Mouse (Mus musculus): ENCODE results near the gene Coq7. TPM values are rescaled to one million over a fixed set of nuclear protein-coding genes. Genes with fewer than 3 reads are reported as not detected.

Coq7 gene
- polyA plus RNA-seq, 1 experiment from 2014 or later, result 131 TPM

GRCm38 (mm10) chr7:118526967-118527366 is 6.2 kb downstream of the Coq7 start:
- WGBS, result 92% methylated on average over 4 of the region's 4 CpGs
- H3K27me3 ChIP-seq (ENCODE audit: low read depth, poor library complexity, severe bottlenecking), result no peaks in the 10 kb centered on the region
- no peaks in the 10 kb centered on the region for H3K9me3 ChIP-seq (replicated peaks)
- H3K36me3 ChIP-seq, result peaks cover 59% of the 10 kb centered on the region
- no peak for DNase-seq (ENCODE audit: low spot score)
- no peak overlapping the region for H3K4me3 ChIP-seq
- H3K27ac ChIP-seq, result no peak overlapping the region
- no peaks in the 10 kb centered on the region; the same call in 1 of the 2 replicates for H3K4me1 ChIP-seq

- Histone ChIP-seq H3K27me3 (ENCODE audit: low read depth, poor library complexity, severe bottlenecking) (no peaks in the 10 kb centered on the region), H3K4me1 (peaks cover 11% of the 10 kb centered on the region; the same call in 1 of the 2 replicates), H3K27ac (no peak overlapping the region), H3K36me3 (peaks cover 38% of the 10 kb centered on the region), H3K9me3 (replicated peaks) (no peaks in the 10 kb centered on the region), H3K4me3 (no peak overlapping the region)
- DNase-seq (ENCODE audit: low spot score), result no peak
- 82% methylated on average over 5 of the region's 5 CpGs for WGBS
Observed at GRCm38 (mm10) chr7:118522077-118522476, 11.1 kb downstream of the Coq7 start.

DNA sequence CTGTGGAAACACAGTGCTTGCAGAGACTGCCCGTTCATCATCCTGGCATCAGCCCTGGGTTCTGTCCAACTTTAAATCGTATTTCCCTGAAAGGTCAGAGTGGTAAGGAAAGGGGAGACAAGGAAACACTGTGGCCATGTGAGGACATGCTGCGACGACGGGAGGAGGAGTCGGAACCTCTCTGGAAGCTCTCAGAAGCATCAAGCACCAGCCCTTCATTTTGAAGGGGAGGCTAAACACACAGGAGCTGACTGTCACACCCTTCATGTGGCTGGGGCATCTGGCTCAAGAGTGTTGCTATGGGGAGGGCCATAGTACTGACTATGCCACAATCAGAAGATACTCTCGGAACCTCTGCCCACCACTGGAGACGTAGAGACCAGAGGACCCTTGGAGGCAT is 13.5 kb downstream of the Coq7 start:
- 86% methylated on average over 8 of the region's 8 CpGs for WGBS

GRCm38 (mm10) chr7:118518687-118519086 is 14.5 kb downstream of the Coq7 start:
- 2% methylated on average over 18 of the region's 18 CpGs for WGBS
- 0 out of 2 replicates have a peak, but pooled peaks cover 8% of the 10 kb centered on the region for H3K36me3 ChIP-seq
- no peaks in the 10 kb centered on the region for H3K27me3 ChIP-seq (ENCODE audit: low read depth, poor library complexity, severe bottlenecking)
- no peak overlapping the region for H3K4me3 ChIP-seq
- peaks cover 11% of the 10 kb centered on the region; the same call in 1 of the 2 replicates for H3K4me1 ChIP-seq
- H3K9me3 ChIP-seq (replicated peaks), result no peaks in the 10 kb centered on the region
- DNase-seq (ENCODE audit: low spot score), result peak; percentile 90
- peak overlapping the region; percentile 56 for H3K27ac ChIP-seq

More for the DNA sequence above, 13.5 kb downstream of the Coq7 start:
- no peak for DNase-seq (ENCODE audit: low spot score)
- Histone ChIP-seq H3K27me3 (ENCODE audit: low read depth, poor library complexity, severe bottlenecking) (no peaks in the 10 kb centered on the region), H3K4me1 (peaks cover 11% of the 10 kb centered on the region; the same call in 1 of the 2 replicates), H3K9me3 (replicated peaks) (no peaks in the 10 kb centered on the region), H3K4me3 (no peak overlapping the region), H3K36me3 (peaks cover 14% of the 10 kb centered on the region; the same call in 1 of the 2 replicates), H3K27ac (no peak overlapping the region; the same call in 1 of the 2 replicates)

DNA sequence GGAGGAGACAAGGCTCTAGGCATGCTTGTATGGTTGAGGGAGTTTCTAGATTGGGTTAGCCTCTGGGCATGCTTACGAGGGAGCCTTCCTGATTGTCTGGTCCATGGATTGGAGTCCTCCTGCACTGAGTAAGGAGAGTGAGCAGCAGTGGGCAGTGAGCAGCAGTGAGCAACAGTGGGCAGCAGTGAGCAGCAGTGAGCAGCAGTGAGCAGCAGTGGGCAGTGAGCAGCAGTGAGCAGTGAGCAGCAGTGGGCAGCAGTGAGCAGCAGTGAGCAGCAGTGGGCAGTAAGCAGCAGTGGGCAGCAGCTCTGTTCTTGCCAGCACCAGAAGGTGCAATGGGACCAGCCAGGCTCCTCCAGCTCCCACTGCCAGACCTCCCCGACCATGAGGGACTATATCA is 15.3 kb downstream of the Coq7 start:
- H3K27me3 ChIP-seq (ENCODE audit: low read depth, poor library complexity, severe bottlenecking), result no peaks in the 10 kb centered on the region
- peaks cover 11% of the 10 kb centered on the region; the same call in 1 of the 2 replicates for H3K4me1 ChIP-seq
- no peak overlapping the region for H3K4me3 ChIP-seq
- WGBS, result 65% methylated on average over 2 of the region's 2 CpGs
- H3K9me3 ChIP-seq (replicated peaks), result no peaks in the 10 kb centered on the region
- 0 out of 2 replicates have a peak, but pooled peaks cover 5% of the 10 kb centered on the region for H3K36me3 ChIP-seq
- no peak for DNase-seq (ENCODE audit: low spot score)
- no peak overlapping the region for H3K27ac ChIP-seq

DNA sequence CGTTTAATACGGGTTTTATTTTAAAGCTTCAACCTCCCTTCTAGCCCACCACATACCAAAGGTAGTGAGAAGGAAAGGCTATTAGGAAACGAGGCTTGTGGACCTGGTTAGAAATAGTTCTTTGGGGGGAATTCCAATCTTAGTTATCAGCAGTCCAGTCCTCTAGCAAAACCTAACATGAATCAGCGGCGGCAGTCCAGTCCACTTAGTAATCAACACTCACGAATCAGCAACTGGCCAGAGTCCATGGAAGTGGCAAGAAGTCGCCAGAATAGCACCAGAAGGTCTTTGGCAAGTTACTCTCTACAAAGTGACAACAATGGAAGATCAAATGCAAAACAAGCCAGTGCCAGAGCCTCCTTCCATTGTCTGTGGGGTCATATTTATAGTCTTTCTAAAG is 24.6 kb downstream of the Coq7 start:
- H3K27me3 ChIP-seq (ENCODE audit: low read depth, poor library complexity, severe bottlenecking), result no peaks in the 10 kb centered on the region
- 84% methylated on average over 7 of the region's 7 CpGs for WGBS
- DNase-seq (ENCODE audit: low spot score), result no peak
- no peaks in the 10 kb centered on the region for H3K9me3 ChIP-seq (replicated peaks)
- H3K4me3 ChIP-seq, result no peak overlapping the region
- H3K4me1 ChIP-seq, result no peaks in the 10 kb centered on the region
- no peaks in the 10 kb centered on the region for H3K36me3 ChIP-seq
- H3K27ac ChIP-seq, result no peak overlapping the region

DNA sequence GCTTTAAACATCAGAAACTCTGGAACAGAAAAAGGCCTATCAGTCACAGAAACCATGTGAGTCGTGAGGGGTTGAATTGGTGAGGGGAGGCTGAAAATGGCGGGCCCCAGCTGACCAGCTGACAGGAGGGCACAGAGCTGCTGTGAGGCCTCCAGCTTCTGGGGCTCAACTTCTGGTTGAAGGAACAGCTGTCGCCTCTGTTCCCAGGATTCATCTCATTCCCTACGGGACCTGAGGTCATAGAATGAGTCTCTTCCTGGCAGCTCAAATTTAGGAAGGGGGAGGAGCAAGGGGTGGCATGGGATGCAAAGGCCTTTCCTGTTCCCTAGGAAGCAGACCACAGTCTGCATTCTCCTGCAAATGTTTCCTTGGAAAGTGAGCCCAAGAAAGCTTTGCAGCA is 29.3 kb downstream of the Coq7 start:
- H3K4me1 ChIP-seq, result no peaks in the 10 kb centered on the region
- H3K36me3 ChIP-seq, result no peaks in the 10 kb centered on the region
- H3K4me3 ChIP-seq, result no peak overlapping the region
- no peaks in the 10 kb centered on the region for H3K9me3 ChIP-seq (replicated peaks)
- H3K27me3 ChIP-seq (ENCODE audit: low read depth, poor library complexity, severe bottlenecking), result no peaks in the 10 kb centered on the region
- no peak overlapping the region for H3K27ac ChIP-seq
- DNase-seq (ENCODE audit: low spot score), result no peak
- whole genome bisulfite sequencing, result 76% methylated on average over 4 of the region's 4 CpGs

- DNase-seq (ENCODE audit: low spot score), result no peak
- Histone ChIP-seq H3K36me3 (no peaks in the 10 kb centered on the region), H3K27ac (no peak overlapping the region), H3K4me1 (no peaks in the 10 kb centered on the region), H3K27me3 (ENCODE audit: low read depth, poor library complexity, severe bottlenecking) (no peaks in the 10 kb centered on the region), H3K4me3 (no peak overlapping the region), H3K9me3 (replicated peaks) (no peaks in the 10 kb centered on the region)
- WGBS, result 77% methylated on average over 8 of the region's 8 CpGs
Observed at GRCm38 (mm10) chr7:118502333-118502732, 30.8 kb downstream of the Coq7 start.

- no peak for DNase-seq (ENCODE audit: low spot score)
- Histone ChIP-seq H3K36me3 (no peaks in the 10 kb centered on the region), H3K4me1 (no peaks in the 10 kb centered on the region), H3K27me3 (ENCODE audit: low read depth, poor library complexity, severe bottlenecking) (no peaks in the 10 kb centered on the region), H3K9me3 (replicated peaks) (no peaks in the 10 kb centered on the region), H3K27ac (no peak overlapping the region), H3K4me3 (no peak overlapping the region)
- WGBS, result 72% methylated on average over 7 of the region's 7 CpGs
Observed at GRCm38 (mm10) chr7:118499784-118500435, 33.2 kb downstream of the Coq7 start.

- H3K9me3 ChIP-seq (replicated peaks), result no peaks in the 10 kb centered on the region
- H3K4me3 ChIP-seq, result no peak overlapping the region
- no peak for DNase-seq (ENCODE audit: low spot score)
- H3K27ac ChIP-seq, result no peak overlapping the region
- H3K27me3 ChIP-seq (ENCODE audit: low read depth, poor library complexity, severe bottlenecking), result no peaks in the 10 kb centered on the region
- H3K36me3 ChIP-seq, result no peaks in the 10 kb centered on the region
- 83% methylated on average over 12 of the region's 12 CpGs for WGBS
- no peaks in the 10 kb centered on the region for H3K4me1 ChIP-seq
Observed at GRCm38 (mm10) chr7:118498984-118499783, 34.0 kb downstream of the Coq7 start.

DNA sequence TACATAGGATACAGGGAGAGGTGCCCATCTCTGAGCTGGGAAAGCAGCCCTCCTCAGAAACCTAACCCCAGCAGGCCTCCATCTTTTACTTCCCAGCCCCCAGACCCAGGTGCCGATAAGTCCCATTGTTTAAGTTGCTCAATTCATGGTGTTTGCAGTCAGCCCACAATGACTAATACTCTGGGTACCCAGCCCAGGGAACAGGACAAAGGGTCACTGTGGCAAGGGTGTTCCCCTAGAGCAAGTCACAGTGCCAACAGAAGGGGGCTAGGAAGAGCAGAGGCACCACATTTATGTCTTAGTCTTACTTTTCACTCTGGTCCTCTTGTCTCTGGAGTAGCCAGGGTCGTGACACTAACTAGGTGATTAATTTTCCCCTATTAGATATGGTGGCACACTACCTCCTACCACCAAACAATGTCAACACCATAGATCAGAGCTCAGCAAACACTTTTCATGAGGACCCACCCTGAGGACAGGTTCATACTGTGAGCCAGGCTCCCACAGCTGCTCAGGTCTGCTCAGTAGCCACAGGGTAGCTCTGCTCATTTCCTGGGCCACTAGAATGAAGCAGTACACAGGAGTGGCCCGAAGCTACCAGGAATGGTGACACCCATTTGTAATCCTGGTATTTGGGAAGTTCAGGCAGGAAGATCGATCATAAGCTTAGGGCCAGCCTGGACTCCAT is 38.1 kb downstream of the Coq7 start:
- no peak overlapping the region for H3K4me3 ChIP-seq
- H3K4me1 ChIP-seq, result peaks cover 25% of the 10 kb centered on the region
- 86% methylated on average over 4 of the region's 4 CpGs for WGBS
- H3K27me3 ChIP-seq (ENCODE audit: low read depth, poor library complexity, severe bottlenecking), result peaks cover 27% of the 10 kb centered on the region
- H3K27ac ChIP-seq, result no peak overlapping the region
- H3K9me3 ChIP-seq (replicated peaks), result no peaks in the 10 kb centered on the region
- peaks cover 5% of the 10 kb centered on the region; the same call in 1 of the 2 replicates for H3K36me3 ChIP-seq
- no peak for DNase-seq (ENCODE audit: low spot score)

GRCm38 (mm10) chr7:118493892-118494291 is 39.3 kb downstream of the Coq7 start:
- Histone ChIP-seq H3K4me3 (no peak overlapping the region), H3K36me3 (peaks cover 15% of the 10 kb centered on the region), H3K27me3 (ENCODE audit: low read depth, poor library complexity, severe bottlenecking) (peaks cover 39% of the 10 kb centered on the region), H3K27ac (no peak overlapping the region), H3K9me3 (replicated peaks) (no peaks in the 10 kb centered on the region), H3K4me1 (peaks cover 32% of the 10 kb centered on the region)
- WGBS, result 94% methylated on average over 9 of the region's 9 CpGs
- no peak for DNase-seq (ENCODE audit: low spot score)

Data from limb, embryonic 10.5 days (tissue).